Mouse (Mus musculus) inflammation-experienced regulatory T-cells (primary cell): Measurements from ENCODE around the gene Itgb3bp. TPM values are rescaled to one million over a fixed set of nuclear protein-coding genes. Genes with fewer than 3 reads are reported as not detected.

Source experiments
- polyA plus RNA-seq, 2 experiments: library from polyadenylated mRNA; unstranded; fragments of 100-300 nt; shearing (Covaris generic); gene quantifications; one replicate each; pipeline ENCODE4 v1.2.1; 2017

Itgb3bp gene
- polyA plus RNA-seq, result 10 to 100 TPM; 23.7 to 31.3 TPM

GRCm38 (mm10) chr4:99929613-99930517 lies at the start of gene Itgb3bp:
Gene Itgb3bp, minus strand, starts transcription at chr4:99929813.

GRCm38 (mm10) chr4:99929149-99929612 lies 432 bp downstream of the Itgb3bp start, which contains the start of gene Pgm1:
Gene Pgm1, plus strand, starts transcription at chr4:99929414.

GRCm38 (mm10) chr4:99829094-99830073 lies 100.2 kb downstream of the Itgb3bp start, which contains the start of gene Efcab7:
Gene Efcab7, plus strand, starts transcription at chr4:99829198.

Other genes starting within 250 kb of the Itgb3bp start
- 1 to 10 TPM; 3.8 to 7.3 TPM for gene Alg6, start 214.1 kb downstream of the Itgb3bp start, polyA plus RNA-seq
- 1 to 10 TPM; 4.5 to 9.5 TPM for gene Efcab7, start 100.6 kb downstream of the Itgb3bp start, polyA plus RNA-seq
- 10 to 100 TPM; 39.6 to 41.4 TPM for gene Pgm1, start 399 bp downstream of the Itgb3bp start, polyA plus RNA-seq
- gene Ror1, start 166.0 kb upstream of the Itgb3bp start, polyA plus RNA-seq, result not detected